9 mouse cellular contexts compared by ENCODE assay signal in genomic region chr15:97822545-97823228, GRCm38 (mm10). TPM values are rescaled to one million over a fixed set of nuclear protein-coding genes. Genes with fewer than 3 reads are reported as not detected.
DNase-seq lines count a peak whose midpoint lies in the region; ATAC-seq and TF ChIP-seq lines count a peak whose summit lies in the region.
"Had no signal": no experiment of that assay in that cellular context is flagged by ENCODE, and none has a peak within 500 bp of the region (broad histone marks: within the 10 kb centered on the region; RNA-seq: fewer than 3 reads in every experiment).

No protein-coding gene starts in this region.

- no peak for TF ChIP-seq CTCF in testis, adult 2 months (IDR thresholded peaks at IDR 0.05; ENCODE audit: control insufficient read depth, insufficient read depth, insufficient replicate concordance, low read depth, low read length)

- DNase-seq in heart, postnatal 25 days (ENCODE audit: low spot score) = no peak
- DNase-seq in testis, postnatal 14 days (ENCODE audit: low spot score) = no peak
- peak; percentile 91 to 93 for DNase-seq in lung, adult 18-20 months
- no peak for DNase-seq in layer of hippocampus, adult 11-12 months (ENCODE audit: low spot score)
- DNase-seq in gastrocnemius, postnatal 36 days = no peak

- TF ChIP-seq POLR2A in testis, adult 2 months (IDR thresholded peaks at IDR 0.05; ENCODE audit: control insufficient read depth, low read depth, low read length) = no peak

- no peak overlapping the region for H3K4me3 ChIP-seq in heart, embryonic 15.5 days
- H3K4me3 ChIP-seq in testis, adult 2 months (ENCODE audit: control insufficient read depth, low read depth, low read length) = no peak overlapping the region
- H3K4me3 ChIP-seq: erythroblast, embryonic 14.5 days had no signal

- H3K4me2 ChIP-seq in heart, embryonic 15.5 days = 0 out of 2 replicates have a peak overlapping the region, but pooled peaks have one; percentile 15

- H3K27me3 ChIP-seq in heart, embryonic 15.5 days = no peaks in the 10 kb centered on the region
- no peaks in the 10 kb centered on the region for H3K27me3 ChIP-seq in testis, adult 2 months (ENCODE audit: control insufficient read depth, insufficient read depth, low read length)

- H3K9ac ChIP-seq in heart, embryonic 15.5 days = no peak overlapping the region
- H3K9ac ChIP-seq: liver, embryonic 14.5 days had no signal

- peaks cover 4% of the 10 kb centered on the region; the same call in 1 of the 2 replicates for H3K36me3 ChIP-seq in heart, embryonic 15.5 days
- no peaks in the 10 kb centered on the region for H3K36me3 ChIP-seq in testis, adult 2 months (ENCODE audit: control insufficient read depth, insufficient read depth, low read length)

- ATAC-seq in heart, embryonic 15.5 days (replicated peaks; ENCODE audit: insufficient number of reproducible peaks, insufficient read depth, low FRiP score, low read depth) = no peak

- H3K4me1 ChIP-seq in heart, embryonic 15.5 days (replicated peaks) = peaks cover 77% of the 10 kb centered on the region
- peaks cover 5% of the 10 kb centered on the region; the same call in 1 of the 2 replicates for H3K4me1 ChIP-seq in testis, adult 2 months (ENCODE audit: control insufficient read depth, insufficient read depth, low read length)

- intact Hi-C loops in heart, postnatal 25 days (cut with DNase I) = no loop called here
- intact Hi-C loops in gastrocnemius, postnatal 36 days (cut with DNase I) = no loop called here

- H3K27ac ChIP-seq in heart, embryonic 15.5 days = peak overlapping the region; percentile 88
- peak overlapping the region; percentile 24; the same call in 1 of the 2 replicates for H3K27ac ChIP-seq in testis, adult 2 months (ENCODE audit: control insufficient read depth, insufficient read depth, low read depth, low read length)
- H3K27ac ChIP-seq: liver, embryonic 14.5 days had no signal

- 37% methylated on average over 12 of the region's 12 CpGs for WGBS in heart, embryonic 15.5 days

- H3K9me3 ChIP-seq in heart, embryonic 15.5 days (replicated peaks) = no peaks in the 10 kb centered on the region

RNA-seq across cellular contexts. Expression of gene Hdac7, which starts 21.6 kb away (rescaled TPM):
- 20.4 and 34.5 TPM in 2 replicates for polyA plus RNA-seq in heart, embryonic 15.5 days (2015; fragmentation: Nextera tagmentation; extraction: Ambion mirVana)
- 10 to 100 TPM; 30.3 to 33.0 TPM for total RNA-seq in heart, postnatal 25 days (2021)
- polyA plus RNA-seq in testis, adult 2 months (2012; rRNA removed) = 6.1 and 6.5 TPM in 2 replicates
- total RNA-seq in gastrocnemius, postnatal 36 days (2021) = 10 to 100 TPM; 10.6 to 11.8 TPM

RNA-seq across cellular contexts. Expression of gene Slc48a1, which starts 44.4 kb away (rescaled TPM):
- polyA plus RNA-seq in heart, embryonic 15.5 days (2015; fragmentation: Nextera tagmentation; extraction: Ambion mirVana) = 64.3 and 76.8 TPM in 2 replicates
- 10 to 100 TPM; 76.5 to 83.0 TPM for total RNA-seq in heart, postnatal 25 days (2021)
- polyA plus RNA-seq in testis, adult 2 months (2012; rRNA removed) = 16.3 and 17.0 TPM in 2 replicates
- 10 to 100 TPM; 44.8 to 46.2 TPM for total RNA-seq in gastrocnemius, postnatal 36 days (2021)

RNA-seq across cellular contexts. Expression of gene Rapgef3, which starts 54.9 kb away (rescaled TPM):
- 20.0 and 24.0 TPM in 2 replicates for polyA plus RNA-seq in heart, embryonic 15.5 days (2015; fragmentation: Nextera tagmentation; extraction: Ambion mirVana)
- 10 to 100 TPM; 20.7 to 26.5 TPM for total RNA-seq in heart, postnatal 25 days (2021)
- 16.1 and 16.3 TPM in 2 replicates for polyA plus RNA-seq in testis, adult 2 months (2012; rRNA removed)
- total RNA-seq in gastrocnemius, postnatal 36 days (2021) = 1 to 10 TPM; 5.1 to 7.7 TPM
- polyA plus RNA-seq: erythroblast, embryonic 14.5 days had no signal

Comparison
In these comparisons a context has a peak if more than half of its experiments do, and no peak if none do; other contexts are left out.
1. DNase-seq: peak in lung, adult 18-20 months (2 of 2); none in heart, postnatal 25 days (single experiment), testis, postnatal 14 days (single experiment), layer of hippocampus, adult 11-12 months (single experiment) and gastrocnemius, postnatal 36 days (0 of 2).